Mouse (Mus musculus): ENCODE data around the gene Gm4216. TPM values are rescaled to one million over a fixed set of nuclear protein-coding genes. Genes with fewer than 3 reads are reported as not detected.
"Not testable (repeated sequence)": the region's sequence is repeated elsewhere in the genome, so short reads cannot be mapped to it uniquely, and the experiment has no call there.

Gm4216 gene
- total RNA-seq (2012; rRNA removed) = not detected in 2 replicates

GRCm38 (mm10) chr7:23019823-23020222 lies at the start of gene Gm4216:
Gm4216 (minus strand) TSS chr7:23019923.
- H3K4me1 ChIP-seq (ENCODE audit: control insufficient read depth in 2 of 2, insufficient read depth in 2 of 2, low read length in 2 of 2, poor library complexity in 1 of 2); H3K9me3 ChIP-seq (ENCODE audit: control insufficient read depth, insufficient read depth, low read depth, low read length); H3K9ac ChIP-seq (ENCODE audit: insufficient read depth, low read depth, low read length, poor library complexity, severe bottlenecking); in situ Hi-C loops (cut with MboI; ENCODE audit: low sequenced_read_pairs in 2 of 2, unreplicated experiment in 2 of 2); H3K4me3 ChIP-seq (ENCODE audit: insufficient read depth in 1 of 2, low read depth in 1 of 2, low read length in 2 of 2, poor library complexity in 1 of 2, severe bottlenecking in 1 of 2); H3K36me3 ChIP-seq (ENCODE audit: control insufficient read depth, insufficient read depth, low read length, poor library complexity, severe bottlenecking); DNase-seq (ENCODE audit: low read depth, low spot score); H3K27ac ChIP-seq (ENCODE audit: insufficient read depth, low read depth, low read length, poor library complexity, severe bottlenecking): not testable (repeated sequence)

- H3K27ac ChIP-seq (ENCODE audit: insufficient read depth, low read depth, low read length, poor library complexity, severe bottlenecking); H3K4me3 ChIP-seq (ENCODE audit: insufficient read depth in 1 of 2, low read depth in 1 of 2, low read length in 2 of 2, poor library complexity in 1 of 2, severe bottlenecking in 1 of 2); in situ Hi-C loops (cut with MboI; ENCODE audit: low sequenced_read_pairs in 2 of 2, unreplicated experiment in 2 of 2); H3K9ac ChIP-seq (ENCODE audit: insufficient read depth, low read depth, low read length, poor library complexity, severe bottlenecking); H3K4me1 ChIP-seq (ENCODE audit: control insufficient read depth in 2 of 2, insufficient read depth in 2 of 2, low read length in 2 of 2, poor library complexity in 1 of 2); H3K9me3 ChIP-seq (ENCODE audit: control insufficient read depth, insufficient read depth, low read depth, low read length); DNase-seq (ENCODE audit: low read depth, low spot score); H3K36me3 ChIP-seq (ENCODE audit: control insufficient read depth, insufficient read depth, low read length, poor library complexity, severe bottlenecking): not testable (repeated sequence)
Observed at GRCm38 (mm10) chr7:23067356-23067755, 47.6 kb upstream of the Gm4216 start, which contains the start of gene Gm8720. Gm8720 (minus strand) TSS chr7:23067456.

GRCm38 (mm10) chr7:23055240-23055639 lies 35.5 kb upstream of the Gm4216 start, which contains the start of gene Vmn1r163:
Vmn1r163 (plus strand) TSS chr7:23055540.
- DNase-seq (ENCODE audit: low read depth, low spot score); H3K4me1 ChIP-seq (ENCODE audit: control insufficient read depth in 2 of 2, insufficient read depth in 2 of 2, low read length in 2 of 2, poor library complexity in 1 of 2); H3K9me3 ChIP-seq (ENCODE audit: control insufficient read depth, insufficient read depth, low read depth, low read length); H3K9ac ChIP-seq (ENCODE audit: insufficient read depth, low read depth, low read length, poor library complexity, severe bottlenecking); H3K4me3 ChIP-seq (ENCODE audit: insufficient read depth in 1 of 2, low read depth in 1 of 2, low read length in 2 of 2, poor library complexity in 1 of 2, severe bottlenecking in 1 of 2); in situ Hi-C loops (cut with MboI; ENCODE audit: low sequenced_read_pairs in 2 of 2, unreplicated experiment in 2 of 2); H3K36me3 ChIP-seq (ENCODE audit: control insufficient read depth, insufficient read depth, low read length, poor library complexity, severe bottlenecking); H3K27ac ChIP-seq (ENCODE audit: insufficient read depth, low read depth, low read length, poor library complexity, severe bottlenecking): not testable (repeated sequence)

- H3K9ac ChIP-seq (ENCODE audit: insufficient read depth, low read depth, low read length, poor library complexity, severe bottlenecking); H3K27ac ChIP-seq (ENCODE audit: insufficient read depth, low read depth, low read length, poor library complexity, severe bottlenecking); in situ Hi-C loops (cut with MboI; ENCODE audit: low sequenced_read_pairs in 2 of 2, unreplicated experiment in 2 of 2); H3K36me3 ChIP-seq (ENCODE audit: control insufficient read depth, insufficient read depth, low read length, poor library complexity, severe bottlenecking); H3K9me3 ChIP-seq (ENCODE audit: control insufficient read depth, insufficient read depth, low read depth, low read length); H3K4me1 ChIP-seq (ENCODE audit: control insufficient read depth in 2 of 2, insufficient read depth in 2 of 2, low read length in 2 of 2, poor library complexity in 1 of 2); DNase-seq (ENCODE audit: low read depth, low spot score); H3K4me3 ChIP-seq (ENCODE audit: insufficient read depth in 1 of 2, low read depth in 1 of 2, low read length in 2 of 2, poor library complexity in 1 of 2, severe bottlenecking in 1 of 2): not testable (repeated sequence)
Observed at GRCm38 (mm10) chr7:22984573-22984972, 35.1 kb downstream of the Gm4216 start, which contains the start of gene Gm4214. Gm4214 (minus strand) TSS chr7:22984673.

Other genes starting within 250 kb of the Gm4216 start
- not detected in 2 replicates for gene Vmn1r158, start 229.1 kb downstream of the Gm4216 start, total RNA-seq (2012; rRNA removed)
- not detected in 2 replicates for gene Vmn1r159, start 176.3 kb downstream of the Gm4216 start, total RNA-seq (2012; rRNA removed)
- gene Vmn1r160, start 148.7 kb downstream of the Gm4216 start, total RNA-seq (2012; rRNA removed) = not detected in 2 replicates
- not detected in 2 replicates for gene Gm4214, start 35.2 kb downstream of the Gm4216 start, total RNA-seq (2012; rRNA removed)
- not detected in 2 replicates for gene Vmn1r163, start 35.6 kb upstream of the Gm4216 start, total RNA-seq (2012; rRNA removed)
- gene Gm8720, start 47.5 kb upstream of the Gm4216 start, total RNA-seq (2012; rRNA removed) = not detected in 2 replicates
- gene Gm10662, start 124.6 kb upstream of the Gm4216 start, total RNA-seq (2012; rRNA removed) = not detected in 2 replicates
- gene Vmn1r165, start 197.4 kb upstream of the Gm4216 start, total RNA-seq (2012; rRNA removed) = not detected in 2 replicates
- gene Vmn1r166, start 231.8 kb upstream of the Gm4216 start, total RNA-seq (2012; rRNA removed) = not detected in 2 replicates

Data from ES-E14 (cell line).